Mouse (Mus musculus) embryonic fibroblast, embryonic 13.5 days (primary cell): Measurements from ENCODE around the gene Rock2.

Source experiments
- CTCF ChIP-seq: IDR thresholded peaks from 2 replicates; pipeline ENCODE4 v1.5.1; 2011; ENCODE audit warnings: mild to moderate bottlenecking, control low read depth, low read length, moderate library complexity, borderline replicate concordance; ENCODE audit not compliant: insufficient read depth
- POLR2A ChIP-seq: IDR thresholded peaks from 2 replicates; pipeline ENCODE4 v1.6.1; 2011; ENCODE audit warnings: low read depth, mild to moderate bottlenecking, control low read depth, low read length, moderate library complexity

- TF ChIP-seq CTCF (no peak), POLR2A (no peak)
Measured at GRCm38 (mm10) chr12:16994291-16994690, 99.6 kb downstream of the Rock2 start.
